Mouse (Mus musculus): ENCODE results near the gene Vps13c. TPM values are rescaled to one million over a fixed set of nuclear protein-coding genes. Genes with fewer than 3 reads are reported as not detected.

Gene Vps13c
- total RNA-seq, 2 experiments from 2014 or later, result 64.9 to 71.7 TPM

DNA sequence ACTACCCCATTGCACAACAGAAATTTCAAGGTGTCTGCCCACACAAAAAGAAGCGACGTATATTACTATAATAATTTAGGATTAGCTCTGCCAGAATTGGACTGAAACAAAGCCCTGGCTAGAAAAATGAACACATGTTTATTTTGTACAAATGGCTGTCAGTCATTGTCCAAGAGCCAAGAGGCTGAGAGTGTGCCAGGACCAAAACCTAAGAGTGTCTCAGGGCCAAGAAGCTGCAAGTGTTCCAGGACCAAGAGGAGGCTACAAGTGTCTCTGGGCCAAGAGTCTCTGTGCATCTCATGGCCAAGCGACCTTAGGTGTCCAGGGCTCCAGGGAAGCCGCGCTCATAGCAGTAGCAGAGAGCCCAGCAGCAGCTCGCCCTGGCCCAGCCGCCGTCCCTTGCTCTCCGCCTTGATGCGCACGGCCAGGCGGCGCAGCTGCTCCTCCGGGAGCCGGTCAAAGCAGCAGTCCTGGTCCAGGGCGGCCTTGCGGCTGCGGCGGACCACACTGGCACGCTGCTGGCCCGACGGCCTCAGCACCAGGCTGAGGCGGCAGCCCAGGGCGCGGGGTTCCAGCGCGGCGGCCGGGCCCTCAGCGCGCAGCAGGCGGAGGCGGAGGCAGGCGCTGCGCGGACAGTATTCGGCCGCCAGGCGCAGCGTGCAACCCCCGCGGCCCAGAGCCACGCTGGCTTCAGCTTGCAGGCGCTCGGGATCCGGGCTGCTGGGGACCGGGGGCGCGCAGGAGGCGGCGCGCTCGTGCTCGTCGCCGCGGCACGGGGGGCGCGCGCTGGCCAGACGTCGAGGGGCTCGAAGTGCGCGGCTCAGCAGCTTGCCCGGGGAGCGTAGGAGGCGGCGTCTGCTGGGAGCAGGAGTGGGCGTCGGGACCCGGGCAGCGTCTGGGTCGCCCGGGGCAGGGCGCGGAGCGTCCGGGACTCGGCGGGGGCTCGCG, 9.5 kb upstream of the Vps13c start:
- DNase-seq (ENCODE audit: low spot score in 2 of 2), result peak in 1 of 2 experiments; percentile 63

DNA sequence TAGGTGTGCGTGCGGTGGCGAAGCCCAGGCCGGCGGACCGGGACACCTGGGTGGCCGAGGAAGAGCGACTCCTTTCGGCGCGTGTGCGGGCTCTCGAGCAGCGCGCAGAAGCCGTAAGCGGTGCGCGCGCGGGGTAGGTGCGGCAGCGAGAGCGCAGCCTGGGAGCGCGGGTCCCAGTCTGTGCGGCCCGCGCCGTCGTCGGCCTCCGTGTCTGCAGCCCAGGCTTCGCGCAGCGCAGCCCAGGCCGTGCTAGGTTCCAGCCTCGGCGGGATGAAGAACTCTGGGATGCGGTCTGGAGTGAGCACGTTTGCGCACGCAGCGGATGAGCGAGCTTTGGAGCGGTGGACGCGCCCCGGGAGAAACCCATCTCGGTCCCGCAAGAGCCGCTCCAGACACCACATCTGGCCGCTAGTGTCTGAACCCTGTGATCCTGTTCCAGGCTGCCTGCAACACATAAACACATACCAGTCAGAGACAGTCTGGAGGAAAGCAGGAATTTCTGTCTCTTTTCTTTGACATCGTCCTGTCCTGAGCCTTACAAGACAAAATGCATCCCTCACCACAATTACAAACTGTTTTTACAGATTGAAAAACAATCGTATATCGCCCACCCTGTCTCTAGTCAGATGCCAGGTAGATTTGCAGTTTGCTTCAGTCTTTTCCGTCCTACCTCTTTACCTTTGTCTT, 8.7 kb upstream of the Vps13c start:
- DNase-seq (ENCODE audit: low spot score in 2 of 2), result peak in 1 of 2 experiments; percentile 64

DNA sequence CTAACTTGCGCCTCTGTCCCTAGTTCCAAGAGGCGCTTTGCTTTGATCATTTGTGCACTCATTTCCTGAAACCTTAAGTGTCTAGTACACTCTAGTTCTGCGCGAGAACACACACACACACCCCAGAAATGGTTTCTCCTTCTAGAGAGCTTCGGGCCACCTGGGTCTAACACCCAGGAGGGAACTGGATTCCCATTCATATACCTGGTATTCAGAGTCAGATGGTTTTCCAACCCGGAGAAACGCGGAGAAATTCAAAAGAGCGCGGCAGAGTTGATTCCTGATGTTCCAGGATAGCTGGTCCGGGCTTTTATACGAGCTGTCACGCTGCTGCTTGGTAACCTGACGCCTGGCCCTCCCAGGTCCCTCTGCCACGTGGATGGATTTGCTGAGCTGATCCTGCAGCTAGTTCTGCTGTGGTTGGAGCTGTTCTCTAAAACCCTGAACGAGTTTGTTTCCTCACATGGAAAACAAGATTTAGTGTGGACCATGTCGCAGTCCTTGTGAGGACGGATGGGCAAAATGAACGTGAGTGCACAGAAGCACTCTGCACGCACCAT, 8.1 kb upstream of the Vps13c start, which contains the start of gene C2cd4a:
Gene C2cd4a (minus strand): TSS at position 285 of the 560 bp plus-strand sequence.
- no peak for DNase-seq (ENCODE audit: low spot score in 2 of 2)

DNA sequence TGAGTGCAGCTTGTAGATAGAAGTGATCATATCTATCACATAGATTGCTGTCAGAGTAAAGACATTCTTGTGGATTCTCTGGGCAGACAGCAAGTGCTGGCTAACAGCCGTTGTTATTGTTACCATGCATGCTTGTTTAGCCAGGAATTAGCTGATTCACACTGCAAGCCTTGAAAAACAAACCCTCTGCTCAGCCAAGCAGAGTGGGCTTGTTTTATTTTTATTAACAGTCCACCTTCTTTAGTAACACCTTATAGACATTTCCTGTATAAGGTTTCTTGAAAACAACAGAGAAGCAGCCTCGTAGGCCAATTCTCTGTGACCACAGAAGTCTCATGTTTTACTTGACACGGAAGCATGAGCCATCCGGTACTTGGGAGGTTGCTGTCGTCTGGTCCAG, 5.7 kb upstream of the Vps13c start:
- DNase-seq (ENCODE audit: low spot score in 2 of 2), result no peak

DNA sequence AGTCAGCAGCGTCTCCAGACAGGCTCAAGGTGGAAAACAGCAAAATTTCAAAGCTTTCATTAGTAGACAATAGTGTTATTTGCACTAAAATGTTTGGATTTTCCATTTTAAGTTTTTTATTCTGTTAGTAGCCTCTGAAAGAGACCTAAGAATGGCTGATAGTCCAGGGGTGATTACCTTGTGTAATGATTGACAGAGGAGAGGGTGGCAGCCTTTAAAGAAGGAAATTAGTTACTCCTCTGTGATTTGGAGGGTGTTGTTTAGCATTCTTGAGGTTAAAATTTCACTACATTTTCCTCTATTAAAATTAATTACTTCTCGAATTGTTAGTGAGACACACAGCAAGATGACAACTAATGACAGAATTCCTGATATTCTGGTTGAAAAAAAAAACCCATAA, 2.9 kb upstream of the Vps13c start:
- DNase-seq (ENCODE audit: low spot score in 2 of 2), result no peak

DNA sequence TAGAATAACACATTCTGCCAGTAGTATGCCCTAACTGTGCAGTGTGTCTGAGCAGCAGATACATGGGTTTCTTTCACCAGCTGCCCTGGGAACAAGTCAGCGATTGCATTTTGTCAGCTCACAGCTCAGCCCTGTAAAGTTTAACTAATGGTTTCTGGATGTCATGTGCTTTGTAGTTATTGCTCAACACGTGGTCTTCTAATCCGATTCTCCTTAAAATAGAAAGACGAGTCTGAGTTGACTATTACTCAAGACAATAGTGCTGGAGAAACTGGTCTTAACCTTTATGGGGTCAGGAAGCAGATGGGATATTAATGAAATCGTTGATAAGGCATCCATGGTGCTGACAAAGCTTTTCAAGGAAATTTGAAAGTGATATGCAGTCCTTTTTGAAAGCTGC, 2.6 kb downstream of the Vps13c start:
- DNase-seq (ENCODE audit: low spot score in 2 of 2), result no peak

DNA sequence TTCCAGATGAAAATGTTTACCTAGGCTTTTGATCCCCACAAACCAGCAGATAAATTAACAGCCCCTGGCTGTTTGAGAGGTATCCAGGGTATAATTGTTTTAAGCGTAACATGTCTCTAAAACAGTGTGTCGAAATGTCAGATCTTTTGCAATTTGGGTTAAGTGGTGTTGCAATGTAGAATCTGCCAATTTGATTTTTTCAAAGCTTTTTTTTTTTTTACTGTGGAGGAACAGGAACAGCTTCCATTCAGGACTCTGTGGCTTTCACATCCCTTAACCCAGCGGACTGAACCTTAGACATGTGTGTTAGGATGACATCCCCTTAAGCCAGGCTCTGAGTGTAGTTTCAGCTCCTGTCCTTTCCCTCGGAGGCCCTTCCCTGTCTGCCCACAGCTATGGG, 4.8 kb downstream of the Vps13c start:
- DNase-seq (ENCODE audit: low spot score in 2 of 2), result no peak

DNA sequence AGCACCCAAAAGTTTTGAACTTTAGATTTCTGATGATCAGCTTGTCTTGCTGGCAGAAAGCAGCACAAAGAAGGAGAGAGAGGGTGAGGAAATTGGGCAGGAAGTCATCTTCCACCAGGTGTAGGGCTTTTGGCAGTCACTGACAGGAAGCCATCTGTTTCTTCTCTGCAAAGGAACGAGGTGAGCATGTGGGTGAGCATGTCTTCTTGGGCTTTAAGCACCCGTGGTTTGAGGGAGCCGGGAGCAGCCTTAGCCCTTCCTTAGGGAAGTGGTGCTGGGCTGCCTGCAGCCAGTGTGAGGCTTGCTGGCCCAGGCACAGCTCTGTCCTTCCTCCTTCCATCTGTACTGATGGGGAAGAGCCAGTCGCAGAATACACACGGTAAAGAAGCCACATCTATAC, 5.5 kb downstream of the Vps13c start:
- no peak for DNase-seq (ENCODE audit: low spot score in 2 of 2)

DNA sequence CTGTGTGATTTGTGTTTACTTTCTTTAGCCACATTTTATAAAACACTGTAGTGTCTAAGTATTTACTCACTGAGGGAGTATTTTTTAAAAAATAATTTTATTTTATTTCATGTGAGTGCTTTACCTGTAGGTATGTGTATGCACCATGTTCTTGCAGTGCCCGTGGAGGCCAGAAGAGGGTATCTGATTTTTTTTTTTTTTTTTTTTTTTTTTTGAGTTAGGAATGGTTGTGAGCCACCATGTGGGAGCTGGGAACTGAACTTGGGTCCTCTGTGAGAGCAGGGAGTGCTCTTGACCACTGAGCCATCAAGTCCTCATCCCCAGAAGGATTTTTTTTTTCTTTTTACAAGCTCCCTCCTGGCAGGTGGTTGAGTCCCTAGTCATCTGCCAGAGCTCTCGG, 5.9 kb downstream of the Vps13c start:
- DNase-seq (ENCODE audit: low spot score in 2 of 2), result no peak

DNA sequence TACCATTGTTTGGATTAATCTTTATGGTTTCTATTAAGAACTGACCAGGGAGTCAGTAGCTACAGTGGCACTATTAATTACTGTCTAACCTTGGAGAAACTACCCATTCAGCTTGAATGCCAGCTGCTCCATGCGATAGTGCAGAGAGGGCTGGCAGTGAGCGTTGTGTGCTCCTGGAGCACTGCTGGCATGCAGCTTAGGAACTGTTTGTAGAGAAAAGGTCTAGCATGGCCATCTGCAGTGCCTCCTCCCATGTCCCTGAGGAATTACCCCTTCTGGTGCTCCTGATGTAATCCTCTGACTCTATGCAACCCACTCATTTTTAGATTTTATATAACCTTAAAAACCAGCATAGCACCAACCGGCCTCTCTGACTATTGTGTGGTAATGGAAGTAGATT, 7.4 kb downstream of the Vps13c start:
- no peak for DNase-seq (ENCODE audit: low spot score in 2 of 2)

DNA sequence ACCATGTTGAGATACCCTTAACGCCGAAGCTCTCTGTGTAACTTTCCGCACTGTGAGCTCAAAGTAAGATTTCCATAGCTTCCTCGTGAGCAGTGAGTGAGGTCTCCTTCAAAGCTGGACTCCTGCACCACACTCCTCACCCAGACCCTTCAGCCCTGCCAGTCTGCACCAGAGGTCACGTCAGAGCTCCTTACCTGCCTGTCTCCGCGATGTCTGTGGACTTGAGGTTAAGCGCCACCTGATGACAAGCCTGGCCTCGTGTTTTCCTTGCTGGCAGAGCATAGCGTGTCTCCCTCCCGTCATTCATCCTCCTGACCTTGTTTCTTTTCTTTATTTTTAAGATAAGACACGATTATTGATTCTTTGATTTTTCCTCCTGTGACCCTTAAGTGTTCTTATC, 9.2 kb downstream of the Vps13c start:
- no peak for DNase-seq (ENCODE audit: low spot score in 2 of 2)

DNA sequence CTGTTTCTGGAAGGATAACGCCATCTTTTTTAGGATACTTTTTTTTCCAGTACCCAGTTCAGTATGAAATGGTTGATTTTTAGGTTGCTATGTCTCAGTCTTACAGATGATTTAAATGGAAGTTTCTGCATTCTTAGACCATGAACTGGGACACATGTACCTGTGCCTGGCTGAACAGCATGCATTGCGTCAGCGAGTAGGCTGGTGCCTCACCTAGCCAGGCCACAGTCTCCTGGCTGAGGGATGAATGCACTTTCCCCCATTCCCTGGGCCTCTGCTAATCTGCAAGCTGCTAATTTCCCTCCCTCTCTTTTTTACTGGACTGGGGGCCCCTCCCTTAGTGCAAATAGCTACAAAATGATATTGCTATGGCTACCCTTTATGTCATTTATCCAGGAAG, 9.7 kb downstream of the Vps13c start:
- DNase-seq (ENCODE audit: low spot score in 2 of 2), result no peak

DNA sequence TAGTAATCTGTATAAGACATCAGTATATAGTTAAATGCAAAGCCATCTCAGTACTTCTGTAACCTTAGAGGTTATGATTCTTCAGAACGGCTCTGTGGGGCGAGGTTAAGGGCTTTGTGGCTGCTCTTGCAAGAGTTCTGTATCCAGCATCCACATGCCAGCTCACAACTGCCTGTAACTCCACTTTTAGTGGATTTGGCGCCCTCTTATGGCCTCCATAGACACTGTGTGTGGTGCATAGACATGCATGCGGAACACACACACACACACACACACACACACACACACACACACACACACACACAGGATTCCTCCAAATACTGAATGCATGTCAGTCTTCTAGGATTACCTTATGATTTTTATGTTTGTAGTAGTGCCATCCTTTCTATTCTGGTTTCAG, 11.0 kb downstream of the Vps13c start:
- no peak for DNase-seq (ENCODE audit: low spot score in 2 of 2)

DNA sequence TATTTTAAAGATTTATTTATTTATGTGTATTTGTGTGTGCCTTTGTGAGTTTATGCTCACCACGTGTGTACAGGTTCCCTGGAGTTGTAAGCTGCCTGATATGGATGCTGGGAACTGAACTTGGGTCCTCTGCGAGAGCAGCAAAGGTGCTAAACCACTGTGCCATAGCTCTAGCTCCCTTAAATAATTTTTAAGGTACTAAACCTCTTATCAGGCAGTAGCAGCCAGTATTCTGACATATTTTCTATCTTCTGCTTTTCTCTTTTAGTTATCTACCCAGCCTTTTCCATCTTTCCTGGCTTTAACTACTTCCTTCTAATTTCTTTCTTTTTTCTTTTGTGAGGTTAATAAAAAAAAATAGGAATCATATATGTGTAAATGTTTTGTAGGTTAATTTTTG, 20.1 kb downstream of the Vps13c start:
- DNase-seq (ENCODE audit: low spot score in 2 of 2), result no peak

DNA sequence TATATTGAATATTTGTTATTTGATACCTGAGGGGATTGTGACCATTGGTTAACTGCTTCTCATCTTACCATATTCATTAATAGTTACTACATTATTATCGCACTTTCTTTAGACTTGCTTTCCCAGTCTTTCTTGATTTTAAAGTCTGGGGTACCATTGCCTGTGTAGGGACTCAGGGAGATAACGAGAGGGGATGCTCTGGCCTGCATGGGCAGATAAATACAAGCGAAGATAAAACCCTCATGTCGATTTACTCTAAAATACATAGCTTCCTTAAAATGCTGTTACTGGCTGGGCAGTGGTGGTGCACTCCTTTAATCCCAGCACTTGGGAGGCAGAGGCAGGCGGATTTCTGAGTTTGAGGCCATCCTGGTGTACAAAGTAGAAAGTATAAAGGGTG, 23.1 kb downstream of the Vps13c start:
- DNase-seq (ENCODE audit: low spot score in 2 of 2), result no peak

DNA sequence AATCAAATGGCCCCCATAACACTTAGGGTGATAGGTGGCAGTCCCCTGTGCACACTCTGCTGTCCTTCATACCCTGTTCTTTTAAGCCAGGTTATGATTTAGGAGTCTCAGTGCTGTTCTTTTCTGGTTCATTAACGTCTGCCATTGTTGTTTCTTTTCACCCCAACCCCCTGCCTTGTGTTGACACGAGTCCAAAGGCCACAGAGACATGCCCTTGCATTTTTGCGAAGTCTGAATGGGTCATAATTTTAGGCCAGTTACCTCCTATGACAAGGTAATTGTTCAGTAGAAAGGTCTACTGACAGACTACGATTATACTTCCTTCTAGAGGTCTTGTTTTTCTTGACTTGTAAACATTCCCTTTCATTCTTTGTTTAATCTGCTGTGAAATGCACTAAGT, 23.8 kb downstream of the Vps13c start:
- DNase-seq (ENCODE audit: low spot score in 2 of 2), result no peak

DNA sequence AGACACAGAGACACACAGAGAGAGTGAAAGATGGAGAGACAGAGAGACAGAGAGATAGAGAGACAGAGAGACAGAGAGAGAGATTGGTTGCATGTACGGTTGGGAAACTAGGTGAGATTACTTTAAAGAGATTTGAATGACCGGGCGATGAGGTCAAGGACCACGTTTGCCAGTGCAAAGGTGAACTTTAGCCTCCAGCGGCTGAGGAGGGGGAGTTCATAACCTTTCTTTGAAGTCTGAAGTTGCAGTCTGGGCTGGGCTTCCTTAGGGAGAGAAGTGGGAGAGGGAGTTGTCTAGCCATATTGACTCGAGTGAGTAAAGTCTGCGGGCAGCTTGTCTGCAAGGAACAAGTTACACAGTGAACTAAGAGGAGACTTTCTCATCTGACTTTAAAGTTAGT, 25.2 kb downstream of the Vps13c start:
- no peak for DNase-seq (ENCODE audit: low spot score in 2 of 2)

DNA sequence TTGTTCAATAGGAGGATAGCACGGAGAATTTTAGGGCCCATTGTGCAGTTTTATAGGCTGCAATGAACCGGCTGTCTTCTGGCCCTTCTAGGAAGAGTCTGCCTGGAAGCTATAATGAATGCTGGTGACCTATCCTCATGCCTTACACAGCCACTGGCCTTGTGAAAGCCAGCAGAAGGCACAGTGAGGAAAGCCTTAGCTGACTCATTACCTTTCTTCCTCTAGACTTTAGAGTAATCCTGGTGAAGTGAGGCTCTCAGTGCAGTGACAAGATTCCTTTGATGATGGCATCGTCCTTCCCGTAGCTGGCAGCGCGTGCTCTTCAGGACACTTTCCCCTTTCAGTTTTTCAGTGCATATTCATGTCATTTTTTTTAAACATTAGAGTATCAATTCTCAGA, 27.2 kb downstream of the Vps13c start:
- no peak for DNase-seq (ENCODE audit: low spot score in 2 of 2)

DNA sequence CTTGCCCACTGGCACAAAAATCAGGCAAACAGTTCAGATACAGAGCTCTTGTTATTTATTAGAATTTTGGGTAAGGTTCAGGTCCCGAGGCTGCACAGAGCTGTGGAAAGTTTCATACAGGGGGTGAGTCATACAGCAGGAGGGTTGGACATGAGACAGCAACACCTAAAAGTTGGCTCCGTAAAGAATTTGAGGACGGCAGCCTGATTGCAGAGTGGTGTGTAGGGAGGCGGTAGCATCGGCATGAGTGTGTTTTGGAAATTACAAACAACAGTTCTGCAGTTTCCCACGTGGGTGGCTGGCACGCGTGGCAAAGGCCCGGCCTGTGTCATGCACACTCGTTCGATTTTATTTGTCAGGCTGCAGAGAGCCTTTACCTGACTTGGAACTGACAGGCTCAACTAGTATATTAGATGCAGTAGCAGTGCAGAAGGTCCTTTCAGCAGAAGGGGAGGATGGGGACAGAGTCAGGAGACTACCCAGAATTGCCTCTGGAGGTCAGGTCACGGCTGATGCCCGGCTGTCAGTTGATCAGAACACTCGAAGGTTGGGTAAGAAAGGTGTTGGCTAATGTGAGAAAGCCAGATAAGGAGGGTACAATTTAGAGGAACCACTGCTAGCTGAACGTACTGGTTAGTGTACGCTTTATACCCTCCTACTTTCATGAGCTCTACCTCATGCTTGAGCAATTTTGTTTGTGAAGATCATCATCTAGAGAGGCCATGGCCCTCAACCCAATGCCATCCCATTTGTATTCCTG, 29.7 kb downstream of the Vps13c start:
- peak in 1 of 2 experiments; percentile 39 for DNase-seq (ENCODE audit: low spot score in 2 of 2)

DNA sequence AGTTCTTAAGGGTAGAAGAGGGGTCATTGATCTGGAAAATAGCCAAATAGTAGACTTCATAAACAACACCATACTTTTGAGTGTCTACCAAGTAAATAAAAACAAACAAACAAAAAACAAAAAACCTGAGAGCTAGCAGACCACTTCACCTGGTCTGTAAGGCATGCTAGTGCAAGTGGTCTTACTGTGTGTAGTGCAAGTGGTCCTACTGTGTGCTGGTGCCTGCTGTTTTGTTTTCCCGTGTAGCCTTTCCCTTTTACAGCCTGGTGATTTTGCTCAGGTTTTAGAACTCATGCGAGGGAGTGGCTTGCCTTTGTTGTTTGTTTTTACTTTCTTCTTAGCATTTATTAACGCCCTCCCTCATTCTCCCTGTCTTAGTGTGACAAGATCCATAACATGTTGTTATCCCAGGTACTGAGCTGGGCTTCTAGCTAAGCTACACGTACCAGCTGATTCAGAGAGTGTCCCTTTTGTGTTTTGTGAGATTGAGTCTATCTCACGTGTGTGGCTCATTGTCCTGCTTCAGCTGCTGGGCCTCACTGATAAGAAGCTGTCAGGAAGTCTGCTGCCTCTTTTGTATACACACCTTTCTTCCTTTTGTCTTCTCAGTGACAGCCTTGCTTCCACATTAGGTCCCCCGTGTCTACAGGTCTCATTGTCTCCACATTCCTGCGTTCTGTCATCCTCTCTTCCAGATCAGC, 34.5 kb downstream of the Vps13c start:
- DNase-seq (ENCODE audit: low spot score in 2 of 2), result no peak

DNA sequence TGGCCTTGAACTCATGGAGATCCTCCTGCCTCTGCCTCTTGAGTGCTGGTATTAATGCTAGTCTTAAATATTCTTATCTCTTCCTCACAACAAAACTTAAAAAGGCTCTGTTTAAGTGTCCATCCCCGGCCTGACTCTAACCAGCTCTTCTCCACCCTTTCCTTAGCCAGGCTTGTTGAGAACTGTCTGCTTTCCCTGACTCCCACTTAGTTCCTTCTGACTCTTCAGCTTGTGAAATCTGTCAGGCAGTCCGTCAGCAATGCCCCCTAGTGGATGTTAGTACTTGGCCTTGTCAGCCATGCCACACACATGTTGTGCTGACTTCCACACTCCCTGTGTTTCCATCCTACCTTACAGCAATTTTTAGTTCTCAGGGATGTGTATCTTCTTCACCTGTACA, 35.1 kb downstream of the Vps13c start:
- peak in 1 of 2 experiments; percentile 47 for DNase-seq (ENCODE audit: low spot score in 2 of 2)

All from layer of hippocampus, postnatal 14 days (tissue).